Mouse (Mus musculus) hindbrain, postnatal 0 days (tissue): ENCODE data around the gene Tmem199. TPM values are rescaled to one million over a fixed set of nuclear protein-coding genes. Genes with fewer than 3 reads are reported as not detected.
A peak's percentile ranks its signal among the peaks of the same experiment; 100 is the strongest.

ENCODE experiments used
- ATAC-seq: fragments of 200-750 bp; cut with Nextera tagmentation; 2 replicates; pipeline ENCODE4 v1.8.0; 2017; ENCODE audit warnings: mild to moderate bottlenecking, moderate TSS enrichment, moderate library complexity
- DNase-seq: peaks from one replicate; pipeline ENCODE4 v3.0.0-alpha.2; 2015; ENCODE audit warnings: low spot score
- H3K27ac ChIP-seq: fragments of 300-500 bp; sonication (generic); 2 replicates; pipeline ENCODE4 v1.5.1; 2014; ENCODE audit warnings: mild to moderate bottlenecking
- H3K27me3 ChIP-seq: fragments of 300-500 bp; sonication (generic); 2 replicates; pipeline ENCODE4 v1.6.1; 2014; ENCODE audit warnings: low read length, mixed read lengths; ENCODE audit not compliant: insufficient read depth
- H3K36me3 ChIP-seq: fragments of 300-500 bp; sonication (generic); 2 replicates; pipeline ENCODE4 v1.6.1; 2014; ENCODE audit warnings: low read length, mixed read lengths; ENCODE audit not compliant: insufficient read depth
- H3K4me1 ChIP-seq: fragments of 300-500 bp; sonication (generic); 2 replicates; pipeline ENCODE4 v1.6.1; 2014; ENCODE audit warnings: antibody characterized with exemption, low read length, mixed read lengths; ENCODE audit not compliant: insufficient read depth
- H3K4me2 ChIP-seq: fragments of 300-500 bp; sonication (generic); 2 replicates; pipeline ENCODE4 v1.6.1; 2014; ENCODE audit warnings: low read depth, mild to moderate bottlenecking, low read length, moderate library complexity, mixed read lengths
- H3K4me3 ChIP-seq: fragments of 300-500 bp; sonication (generic); 2 replicates; pipeline ENCODE4 v1.5.1; 2014; ENCODE audit warnings: low read length
- H3K9ac ChIP-seq: fragments of 300-500 bp; sonication (generic); replicated peaks from 2 replicates; pipeline ENCODE4 v1.6.1; 2014; ENCODE audit warnings: mild to moderate bottlenecking, low read length, moderate library complexity, mixed read lengths
- H3K9me3 ChIP-seq: fragments of 300-500 bp; sonication (generic); 2 replicates; pipeline ENCODE4 v1.6.1; 2016; ENCODE audit warnings: low read length, mixed read lengths
- CTCF ChIP-seq: IDR thresholded peaks from 2 replicates; pipeline ENCODE4 v1.5.1; 2016; ENCODE audit warnings: antibody characterized with exemption, control low read depth, low read depth
- WGBS: fragments of 180-500 bp; shearing (Covaris S2); extraction: QIAGEN DNeasy Blood & Tissue Kit; methylation state at CpG from one replicate; pipeline ENCODE4 v1.1.7; 2014; 5-methylcytosine and 5-hydroxymethylcytosine counted together
- polyA plus RNA-seq: library from polyadenylated mRNA; unstranded; fragments of >200 nt; fragmentation: Nextera tagmentation; extraction: Ambion mirVana; gene quantifications from 2 replicates; pipeline ENCODE4 v1.2.1, GENCODE M21; 2015
- total RNA-seq: library from RNA; depleted of rRNA; stranded (reverse); fragments of >200 nt; gene quantifications from 2 replicates; pipeline ENCODE4 v1.2.3, GENCODE M21; 2014

Gene Tmem199
- total and polyA plus RNA-seq, 2 experiments from 2014 or later, result 40.3 to 84.8 TPM

DNA sequence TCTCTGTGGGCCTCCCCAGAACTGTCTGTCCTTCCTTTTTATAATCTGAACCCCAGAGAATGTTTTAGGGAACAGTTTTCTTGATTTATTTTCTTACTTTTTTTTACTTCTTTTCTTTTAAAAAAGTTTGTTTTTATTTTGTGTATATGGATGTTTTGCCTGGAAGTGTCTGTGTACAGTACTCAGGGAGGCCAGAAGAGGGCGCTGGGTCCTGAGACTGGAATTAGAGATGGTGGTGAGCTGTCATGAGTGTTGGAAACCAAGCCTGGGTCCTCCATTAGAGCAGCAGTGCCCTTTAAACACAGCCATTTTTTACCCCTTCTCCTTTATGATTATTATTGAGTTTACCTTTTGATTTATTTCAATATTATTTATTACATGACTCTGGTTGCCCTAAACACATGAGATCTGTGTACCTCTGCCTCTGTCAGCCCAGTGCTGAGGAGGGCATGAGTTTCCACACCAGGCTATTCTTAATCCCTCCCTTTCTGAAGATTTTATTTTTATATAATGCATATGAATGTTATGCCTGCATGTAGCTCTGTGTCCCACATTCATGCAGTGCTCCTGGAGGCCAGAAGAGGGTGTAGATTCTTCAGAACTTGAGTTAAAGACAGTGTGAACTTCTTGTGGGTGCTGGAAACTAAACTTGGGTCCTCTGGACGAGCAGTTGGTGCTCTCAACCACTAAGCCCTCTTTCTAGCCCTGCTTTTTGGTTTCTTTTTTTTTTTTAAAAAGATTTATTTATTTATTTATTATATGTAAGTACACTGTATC, 3.8 kb upstream of the Tmem199 start:
- peaks cover 37% of the 10 kb centered on the region for H3K36me3 ChIP-seq
- 60% methylated on average over 2 of the region's 2 CpGs for WGBS
- H3K9me3 ChIP-seq, result no peaks in the 10 kb centered on the region
- no peak overlapping the region for H3K4me3 ChIP-seq
- ATAC-seq, result no peak
- H3K27me3 ChIP-seq, result no peaks in the 10 kb centered on the region
- H3K9ac ChIP-seq, result no peak overlapping the region
- peak; percentile 22 for DNase-seq
- H3K27ac ChIP-seq, result no peak overlapping the region
- TF ChIP-seq CTCF, result peak; percentile 51
- no peak overlapping the region for H3K4me2 ChIP-seq
- peaks cover 13% of the 10 kb centered on the region; the same call in 1 of the 2 replicates for H3K4me1 ChIP-seq

- H3K36me3 ChIP-seq, result peaks cover 27% of the 10 kb centered on the region
- TF ChIP-seq CTCF, result no peak
- peak overlapping the region; percentile 92 for H3K4me2 ChIP-seq
- H3K27me3 ChIP-seq, result no peaks in the 10 kb centered on the region
- H3K27ac ChIP-seq, result no peak overlapping the region
- H3K9ac ChIP-seq, result peak overlapping the region; percentile 87
- no peaks in the 10 kb centered on the region for H3K9me3 ChIP-seq
- ATAC-seq (no peak), DNase-seq (no peak)
- peak overlapping the region; percentile 70; the same call in 1 of the 2 replicates for H3K4me3 ChIP-seq
- peaks cover 13% of the 10 kb centered on the region; the same call in 1 of the 2 replicates for H3K4me1 ChIP-seq
- 76% methylated on average over 3 of the region's 3 CpGs for WGBS
Measured at GRCm38 (mm10) chr11:78513106-78513790, 1.3 kb upstream of the Tmem199 start.

- 81% methylated on average over 5 of the region's 5 CpGs for WGBS
- Histone ChIP-seq H3K9me3 (no peaks in the 10 kb centered on the region), H3K36me3 (peaks cover 20% of the 10 kb centered on the region; the same call in 1 of the 2 replicates), H3K27ac (no peak overlapping the region), H3K4me2 (no peak overlapping the region), H3K4me1 (peaks cover 13% of the 10 kb centered on the region; the same call in 1 of the 2 replicates), H3K27me3 (no peaks in the 10 kb centered on the region), H3K9ac (no peak overlapping the region), H3K4me3 (no peak overlapping the region)
- no peak for ATAC-seq
- peak; percentile 63 for TF ChIP-seq CTCF
- DNase-seq, result peak; percentile 64
Measured at GRCm38 (mm10) chr11:78509148-78509547, 2.8 kb downstream of the Tmem199 start.

DNA sequence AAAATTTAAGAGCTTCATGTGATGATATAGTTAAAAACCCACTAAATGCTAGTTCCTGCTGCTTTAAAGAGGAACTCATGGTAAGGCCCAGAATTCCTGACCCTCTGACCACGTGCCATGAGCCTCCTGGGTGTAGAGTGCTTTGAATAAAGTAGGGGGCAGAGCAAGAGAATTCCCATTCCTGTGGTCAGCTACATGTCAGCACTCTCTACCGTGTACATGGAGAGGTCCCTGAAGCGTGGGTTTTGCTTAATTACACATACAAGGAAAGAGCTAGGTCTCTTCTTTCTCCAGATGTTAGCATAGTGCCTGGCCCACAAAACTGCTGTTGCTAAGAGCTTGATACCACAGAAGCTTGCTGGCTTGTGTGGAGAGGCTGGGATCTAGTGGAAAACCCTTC, 6.5 kb downstream of the Tmem199 start:
- no peak for ATAC-seq
- 79% methylated on average over 3 of the region's 3 CpGs for WGBS
- Histone ChIP-seq H3K9ac (no peak overlapping the region), H3K27ac (no peak overlapping the region), H3K9me3 (no peaks in the 10 kb centered on the region), H3K4me3 (no peak overlapping the region), H3K4me1 (no peaks in the 10 kb centered on the region), H3K36me3 (peaks cover 20% of the 10 kb centered on the region; the same call in 1 of the 2 replicates), H3K27me3 (no peaks in the 10 kb centered on the region), H3K4me2 (no peak overlapping the region)
- no peak for TF ChIP-seq CTCF
- no peak for DNase-seq

DNA sequence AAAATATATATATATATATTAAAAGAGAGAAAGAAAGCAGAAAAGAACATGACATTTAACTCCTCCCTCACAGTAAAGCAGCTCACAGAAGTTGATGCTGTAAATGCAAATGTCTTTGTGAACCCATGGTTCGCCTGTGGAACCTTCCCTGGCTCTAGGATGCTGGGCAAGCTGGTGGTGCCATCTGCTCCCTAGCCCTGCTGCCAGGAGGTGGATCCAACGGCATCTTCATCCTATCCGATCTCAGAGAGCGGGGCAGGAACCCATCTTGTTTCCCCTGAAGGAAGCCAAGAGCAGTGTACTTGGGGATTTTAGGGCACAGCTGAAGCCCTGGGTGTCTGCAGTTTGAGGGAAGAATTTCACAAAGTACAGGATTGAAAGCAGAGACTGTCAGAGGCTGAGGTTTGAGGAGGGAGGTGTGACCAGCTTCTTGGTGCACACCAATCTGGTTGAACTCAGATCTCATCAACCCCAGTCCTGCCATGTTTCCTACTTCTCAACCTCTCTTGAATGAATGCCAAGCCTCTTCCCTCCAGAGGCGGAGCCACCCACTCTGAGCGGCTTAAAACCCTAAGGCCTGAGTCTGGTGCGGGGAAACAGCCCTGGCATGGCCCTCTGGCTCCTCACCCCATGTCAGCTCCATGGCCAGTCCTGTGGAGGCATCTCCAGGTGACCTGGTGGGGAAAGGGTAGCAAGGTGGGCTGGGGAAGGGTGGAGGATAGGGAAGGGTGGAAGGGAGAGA, 8.9 kb downstream of the Tmem199 start, which contains the start of gene Sebox:
Gene Sebox (plus strand): TSS at position 539 of the 742 bp plus-strand sequence.
- DNase-seq (no peak), ATAC-seq (no peak)
- Histone ChIP-seq H3K4me1 (no peaks in the 10 kb centered on the region), H3K9me3 (no peaks in the 10 kb centered on the region), H3K27ac (no peak within 1 kb of the TSS), H3K36me3 (peaks cover 15% of the 10 kb centered on the region; the same call in 1 of the 2 replicates), H3K4me2 (no peak within 1 kb of the TSS), H3K4me3 (no peak within 1 kb of the TSS), H3K9ac (no peak within 1 kb of the TSS), H3K27me3 (no peaks in the 10 kb centered on the region)
- TF ChIP-seq CTCF, result no peak
- WGBS, result 52% methylated on average over 7 of the region's 7 CpGs

- Histone ChIP-seq H3K27me3 (no peaks in the 10 kb centered on the region), H3K4me1 (no peaks in the 10 kb centered on the region), H3K27ac (no peak overlapping the region), H3K4me2 (no peak overlapping the region), H3K9ac (no peak overlapping the region), H3K36me3 (0 out of 2 replicates have a peak, but pooled peaks cover 2% of the 10 kb centered on the region), H3K9me3 (no peaks in the 10 kb centered on the region), H3K4me3 (no peak overlapping the region)
- DNase-seq (no peak), ATAC-seq (no peak)
- WGBS, result 84% methylated on average over 20 of the region's 20 CpGs
- no peak for TF ChIP-seq CTCF
Measured at GRCm38 (mm10) chr11:78501529-78501928, 10.4 kb downstream of the Tmem199 start.
